Mouse (Mus musculus) ES-Bruce4 (cell line): Measurements from ENCODE around the gene Slc4a5. TPM values are rescaled to one million over a fixed set of nuclear protein-coding genes. Genes with fewer than 3 reads are reported as not detected.

ENCODE experiments used
- H3K27ac ChIP-seq: 2 replicates; pipeline ENCODE4 v1.5.1; 2012; ENCODE audit warnings: low read length, inconsistent platforms; ENCODE audit not compliant: insufficient read depth
- H3K27me3 ChIP-seq: 2 replicates; pipeline ENCODE4 v1.6.1; 2012; ENCODE audit warnings: mild to moderate bottlenecking, low read length, inconsistent platforms; ENCODE audit not compliant: control insufficient read depth, poor library complexity, insufficient read depth, severe bottlenecking
- H3K36me3 ChIP-seq: 2 replicates; pipeline ENCODE4 v1.6.1; 2012; ENCODE audit warnings: inconsistent platforms, mild to moderate bottlenecking, low read length, moderate library complexity; ENCODE audit not compliant: control insufficient read depth, poor library complexity, insufficient read depth, severe bottlenecking
- H3K4me1 ChIP-seq: one replicate; pipeline ENCODE4 v1.8.1; 2011; ENCODE audit warnings: low read length; ENCODE audit not compliant: control insufficient read depth, insufficient read depth
- H3K4me3 ChIP-seq: 2 replicates; pipeline ENCODE4 v1.5.1; 2011; ENCODE audit warnings: low read depth, mild to moderate bottlenecking, low read length
- H3K9ac ChIP-seq: 2 replicates; pipeline ENCODE4 v1.6.1; 2012; ENCODE audit warnings: low read depth, mild to moderate bottlenecking, inconsistent platforms; ENCODE audit not compliant: poor library complexity, severe bottlenecking
- H3K9me3 ChIP-seq: replicated peaks from 2 replicates; pipeline ENCODE4 v1.6.1; 2012; ENCODE audit warnings: mild to moderate bottlenecking, low read length, inconsistent platforms; ENCODE audit not compliant: control insufficient read depth, poor library complexity, insufficient read depth, severe bottlenecking
- CTCF ChIP-seq: IDR thresholded peaks from one replicate; pipeline ENCODE4 v1.8.1; 2011; ENCODE audit warnings: low read depth, low read length
- EP300 ChIP-seq: IDR thresholded peaks from 2 replicates; pipeline ENCODE4 v1.6.1; 2011; ENCODE audit warnings: low read depth, low read length; ENCODE audit not compliant: insufficient read depth
- POLR2A ChIP-seq: IDR thresholded peaks from one replicate; pipeline ENCODE4 v1.8.1; 2011; ENCODE audit warnings: low read length; ENCODE audit not compliant: insufficient read depth
- polyA plus RNA-seq: library from polyadenylated mRNA; stranded (reverse); fragments of >200 nt; gene quantifications from 2 replicates; pipeline ENCODE4 v1.2.4, GENCODE M21; 2011; ENCODE audit warnings: low read depth; ENCODE audit not compliant: missing spikeins, insufficient read depth, insufficient read length

The Slc4a5 gene
- polyA plus RNA-seq, 1 experiment: 3.8 TPM

- Histone ChIP-seq H3K9me3 (no peaks in the 10 kb centered on the region), H3K4me3 (no peak overlapping the region), H3K27ac (no peak overlapping the region), H3K36me3 (0 out of 2 replicates have a peak, but pooled peaks cover 2% of the 10 kb centered on the region), H3K9ac (no peak overlapping the region), H3K27me3 (no peaks in the 10 kb centered on the region), H3K4me1 (no peaks in the 10 kb centered on the region)
- TF ChIP-seq POLR2A: no peak
- no peak for TF ChIP-seq CTCF
- TF ChIP-seq EP300: no peak
Observed at GRCm38 (mm10) chr6:83180605-83181004, 39.0 kb upstream of the Slc4a5 start.

DNA sequence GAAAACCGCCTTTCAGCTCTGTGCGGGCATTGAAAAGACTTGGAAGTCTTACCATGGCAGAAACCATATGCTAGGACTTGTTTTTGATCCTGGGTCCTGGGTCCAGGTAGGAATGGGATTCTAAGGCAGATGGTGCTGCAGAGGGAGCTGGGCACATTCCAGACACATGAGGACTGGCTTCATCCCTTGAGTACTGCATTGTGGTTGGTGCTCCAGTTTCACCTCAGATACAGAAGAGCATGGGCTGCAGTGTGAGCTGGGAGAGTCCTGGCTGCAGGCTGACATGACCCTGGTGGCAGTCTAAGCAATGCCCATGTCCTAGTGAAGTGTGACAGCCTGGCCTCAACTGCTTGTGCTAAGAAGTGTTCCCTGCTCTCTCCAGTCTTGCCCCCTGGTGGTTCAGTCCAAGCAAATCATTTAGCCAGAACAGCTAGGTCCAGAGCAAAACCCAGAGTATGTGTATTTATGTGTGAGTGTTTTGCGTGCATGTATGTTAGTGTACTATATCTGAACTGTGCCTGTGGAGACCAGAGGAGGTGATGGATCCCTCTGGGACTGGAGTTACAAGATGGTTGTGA is 34.7 kb upstream of the Slc4a5 start:
- Histone ChIP-seq H3K9ac (no peak overlapping the region), H3K36me3 (0 out of 2 replicates have a peak, but pooled peaks cover 2% of the 10 kb centered on the region), H3K9me3 (no peaks in the 10 kb centered on the region), H3K4me1 (peaks cover 1% of the 10 kb centered on the region), H3K27ac (no peak overlapping the region), H3K27me3 (no peaks in the 10 kb centered on the region), H3K4me3 (no peak overlapping the region)
- TF ChIP-seq EP300: no peak
- peak; percentile 3 for TF ChIP-seq CTCF

DNA sequence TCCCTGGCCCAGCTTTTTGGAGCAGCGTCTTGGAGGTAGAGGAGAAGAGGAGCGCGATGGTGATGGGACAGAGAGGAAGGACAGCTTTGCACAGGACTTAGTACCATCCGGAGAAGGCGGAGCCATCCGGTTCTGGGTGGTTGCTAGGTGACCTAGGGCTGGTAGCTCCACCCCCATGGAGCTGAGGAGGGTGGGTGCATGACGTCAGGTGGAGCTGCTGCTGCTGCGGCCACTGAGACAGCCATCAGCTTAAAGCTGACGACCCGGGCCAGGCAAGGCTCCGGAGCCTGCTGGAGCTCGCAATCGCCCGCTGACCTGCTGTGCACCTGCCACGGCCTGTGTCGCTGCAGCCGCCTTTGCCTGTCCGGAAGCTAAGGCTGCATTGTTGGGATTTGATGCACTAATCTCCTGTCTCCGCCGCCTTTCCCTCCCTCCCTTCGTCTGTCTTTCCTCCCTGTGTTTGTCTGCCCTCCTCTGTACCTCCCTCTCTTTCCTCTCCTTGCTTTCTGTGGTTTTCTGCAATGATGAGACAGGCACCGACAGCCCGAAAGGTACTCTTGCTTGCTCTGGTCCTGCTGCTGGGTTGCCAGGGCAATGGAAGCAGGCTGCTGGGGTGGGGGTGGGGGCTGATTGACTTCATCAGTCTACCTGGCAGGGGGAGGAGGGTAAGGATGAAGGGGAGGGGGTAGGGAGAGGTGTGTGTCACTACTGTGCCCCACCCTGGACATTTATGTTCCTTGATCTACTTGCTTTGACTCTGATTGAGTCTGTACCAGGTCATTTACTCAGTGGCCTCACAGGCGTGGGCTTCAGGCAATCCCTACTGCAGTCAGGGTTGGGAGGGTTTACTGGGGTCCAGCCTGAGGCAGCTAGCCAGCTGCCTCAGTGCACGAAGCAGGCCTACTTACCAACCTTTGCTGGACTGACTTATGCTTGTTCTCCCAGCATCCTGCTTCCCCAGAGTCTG is 33.5 kb upstream of the Slc4a5 start:
- TF ChIP-seq EP300 (no peak), CTCF (no peak), POLR2A (no peak)
- Histone ChIP-seq H3K27me3 (no peaks in the 10 kb centered on the region), H3K4me3 (peak overlapping the region; percentile 38), H3K9me3 (no peaks in the 10 kb centered on the region), H3K9ac (no peak overlapping the region), H3K4me1 (peaks cover 1% of the 10 kb centered on the region), H3K36me3 (0 out of 2 replicates have a peak, but pooled peaks cover 2% of the 10 kb centered on the region), H3K27ac (no peak overlapping the region)

- Histone ChIP-seq H3K9me3 (no peaks in the 10 kb centered on the region), H3K4me3 (no peak overlapping the region), H3K27ac (no peak overlapping the region), H3K4me1 (peaks cover 1% of the 10 kb centered on the region), H3K36me3 (0 out of 2 replicates have a peak, but pooled peaks cover 2% of the 10 kb centered on the region), H3K27me3 (no peaks in the 10 kb centered on the region), H3K9ac (no peak overlapping the region)
- no peak for TF ChIP-seq POLR2A
- TF ChIP-seq CTCF: no peak
- TF ChIP-seq EP300: no peak
Observed at GRCm38 (mm10) chr6:83186946-83187345, 32.7 kb upstream of the Slc4a5 start.

- Histone ChIP-seq H3K4me3 (no peak overlapping the region), H3K27me3 (no peaks in the 10 kb centered on the region), H3K9me3 (no peaks in the 10 kb centered on the region), H3K4me1 (no peaks in the 10 kb centered on the region), H3K36me3 (peaks cover 2% of the 10 kb centered on the region; the same call in 1 of the 2 replicates), H3K27ac (no peak overlapping the region), H3K9ac (no peak overlapping the region)
- TF ChIP-seq POLR2A (no peak), EP300 (no peak), CTCF (no peak)
Observed at GRCm38 (mm10) chr6:83193571-83193970, 26.1 kb upstream of the Slc4a5 start.
